Mouse (Mus musculus) inflammation-experienced regulatory T-cells (primary cell): Measurements from ENCODE around the gene Cwh43. TPM values are rescaled to one million over a fixed set of nuclear protein-coding genes. Genes with fewer than 3 reads are reported as not detected.

ENCODE experiments used
- polyA plus RNA-seq, 2 experiments: library from polyadenylated mRNA; unstranded; fragments of 100-300 nt; shearing (Covaris generic); gene quantifications; one replicate each; pipeline ENCODE4 v1.2.1; 2017

The Cwh43 gene
- polyA plus RNA-seq = under 1 TPM; 0.06 to 0.92 TPM

DNA sequence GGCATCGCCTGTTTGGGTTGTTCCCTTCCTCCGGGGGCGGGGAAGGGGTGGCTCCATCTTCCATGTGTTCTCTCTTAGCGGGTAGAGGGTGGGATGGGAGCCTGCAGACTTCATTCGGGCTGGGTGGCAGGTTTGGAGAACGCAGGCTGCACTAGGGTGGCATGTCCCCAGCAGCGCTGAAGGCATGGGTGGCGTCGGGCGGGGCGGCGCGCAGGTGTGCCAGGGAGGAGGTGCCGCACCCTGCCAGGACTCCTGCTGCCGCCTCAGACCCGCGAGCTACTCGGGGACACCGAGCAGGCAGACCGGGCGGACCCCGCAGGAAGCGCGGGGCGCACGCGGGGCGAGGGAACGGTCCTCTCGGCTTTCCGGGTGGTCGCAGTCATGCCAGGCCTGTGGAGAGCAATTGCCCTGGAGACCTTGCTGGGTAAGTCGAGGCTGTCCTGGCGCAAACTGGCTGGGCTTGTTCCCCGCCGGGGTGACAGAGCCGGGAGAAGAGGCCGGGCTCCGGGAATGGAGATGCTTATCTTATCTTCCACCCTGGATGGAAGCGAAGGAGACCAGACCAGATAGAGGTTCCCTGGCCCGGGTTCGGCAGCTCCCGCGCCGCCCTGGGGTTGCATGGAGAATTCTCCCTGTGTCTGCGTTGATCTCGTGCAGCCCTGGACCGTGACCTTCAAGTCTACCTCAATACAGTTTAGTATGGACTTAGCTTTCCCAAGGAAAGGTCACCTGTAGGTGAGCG lies at the start of gene Cwh43:
Gene Cwh43, plus strand, starts transcription at position 95 of the 742 bp plus-strand sequence.

DNA sequence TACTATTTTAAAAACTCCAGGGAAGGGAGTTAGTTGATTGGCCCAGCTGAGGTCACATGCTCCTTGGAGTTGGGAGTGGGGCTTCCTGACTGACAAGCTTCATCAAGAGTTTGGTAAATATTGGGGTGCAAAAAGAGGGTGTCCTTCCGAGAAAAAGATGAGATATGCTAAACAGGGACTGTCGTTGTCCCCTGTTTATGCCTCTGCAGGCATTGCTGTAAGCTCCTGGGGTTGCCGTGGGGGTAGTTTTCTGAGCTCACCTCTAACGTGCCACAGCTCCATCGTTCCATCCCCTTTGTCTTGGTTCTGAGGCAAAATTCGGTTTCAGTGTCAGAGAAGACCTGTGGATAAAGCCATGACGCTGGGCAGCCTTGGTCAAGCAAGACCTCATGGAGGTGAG lies 74.8 kb downstream of the Cwh43 start, which contains the start of gene Dcun1d4:
Gene Dcun1d4, plus strand, starts transcription at position 301 of the 400 bp plus-strand sequence.

Other genes starting within 250 kb of the Cwh43 start
- gene Fryl, start 149.5 kb upstream of the Cwh43 start, polyA plus RNA-seq = 10 to 100 TPM; 65.0 to 97.4 TPM
- 100 to 1,000 TPM; 264 to 276 TPM for gene Ociad1, start 113.3 kb upstream of the Cwh43 start, polyA plus RNA-seq
- under 1 TPM; 0.47 to 0.81 TPM for gene Ociad2, start 65.0 kb upstream of the Cwh43 start, polyA plus RNA-seq
- 10 to 100 TPM; 17.6 to 20.1 TPM for gene Dcun1d4, start 74.9 kb downstream of the Cwh43 start, polyA plus RNA-seq
- under 1 TPM; 0.17 to 0.53 TPM for gene Lrrc66, start 226.5 kb downstream of the Cwh43 start, polyA plus RNA-seq
- 10 to 100 TPM; 13.3 to 13.6 TPM for gene Sgcb, start 241.7 kb downstream of the Cwh43 start, polyA plus RNA-seq
- gene Spata18, start 245.3 kb downstream of the Cwh43 start, polyA plus RNA-seq = under 1 TPM in 1 of 2 experiments, not detected in 1; 0.56 TPM